Mouse (Mus musculus) olfactory bulb, adult 2 months (tissue): Measurements from ENCODE around the gene Tdrd1. TPM values are rescaled to one million over a fixed set of nuclear protein-coding genes. Genes with fewer than 3 reads are reported as not detected.
A peak's percentile ranks its signal among the peaks of the same experiment; 100 is the strongest.

Experiments used
- H3K27ac ChIP-seq: fragments of 200-500 bp; 2 replicates; pipeline ENCODE4 v1.5.1; 2012; ENCODE audit warnings: low read depth, low read length; ENCODE audit not compliant: insufficient read depth
- H3K4me1 ChIP-seq: fragments of 200-500 bp; 2 replicates; pipeline ENCODE4 v1.6.1; 2012; ENCODE audit warnings: low read length; ENCODE audit not compliant: control insufficient read depth, insufficient read depth
- H3K4me3 ChIP-seq: fragments of 200-500 bp; 2 replicates; pipeline ENCODE4 v1.5.1; 2012; ENCODE audit warnings: mild to moderate bottlenecking, low read depth, low read length, moderate library complexity; ENCODE audit not compliant: insufficient read depth
- CTCF ChIP-seq: fragments of 200-500 bp; IDR thresholded peaks from 2 replicates; pipeline ENCODE4 v1.5.1; 2012; ENCODE audit warnings: low read depth, mild to moderate bottlenecking, low read length, moderate library complexity; ENCODE audit not compliant: insufficient read depth
- POLR2A ChIP-seq: fragments of 200-500 bp; IDR thresholded peaks from 2 replicates; pipeline ENCODE4 v1.6.1; 2012; ENCODE audit warnings: mild to moderate bottlenecking, low read depth, low read length, moderate library complexity; ENCODE audit not compliant: insufficient read depth
- WGBS: fragments of 180-500 bp; shearing (Covaris S2); methylation state at CpG from one replicate; pipeline ENCODE4 v1.1.7; 2018; 5-methylcytosine and 5-hydroxymethylcytosine counted together
- polyA plus RNA-seq: library from polyadenylated mRNA; stranded (reverse); fragments of >200 nt; gene quantifications from 2 replicates; pipeline ENCODE4 v1.2.4, GENCODE M21; 2012; ENCODE audit warnings: low replicate concordance; ENCODE audit not compliant: missing spikeins, insufficient read depth, insufficient read length

Tdrd1 gene
- polyA plus RNA-seq, 1 experiment, result not detected

GRCm38 (mm10) chr19:56821798-56822447, 4.1 kb upstream of the Tdrd1 start, which contains the start of gene Ccdc186:
Ccdc186 (minus strand) TSS chr19:56822190.
- Histone ChIP-seq H3K27ac (peak within 1 kb of the TSS; percentile 79), H3K4me3 (peak within 1 kb of the TSS; percentile 88), H3K4me1 (peaks cover 12% of the 10 kb centered on the region)
- under 1% methylated on average over 79 of the region's 79 CpGs for WGBS
- TF ChIP-seq POLR2A (peak; percentile 74), CTCF (no peak)

DNA sequence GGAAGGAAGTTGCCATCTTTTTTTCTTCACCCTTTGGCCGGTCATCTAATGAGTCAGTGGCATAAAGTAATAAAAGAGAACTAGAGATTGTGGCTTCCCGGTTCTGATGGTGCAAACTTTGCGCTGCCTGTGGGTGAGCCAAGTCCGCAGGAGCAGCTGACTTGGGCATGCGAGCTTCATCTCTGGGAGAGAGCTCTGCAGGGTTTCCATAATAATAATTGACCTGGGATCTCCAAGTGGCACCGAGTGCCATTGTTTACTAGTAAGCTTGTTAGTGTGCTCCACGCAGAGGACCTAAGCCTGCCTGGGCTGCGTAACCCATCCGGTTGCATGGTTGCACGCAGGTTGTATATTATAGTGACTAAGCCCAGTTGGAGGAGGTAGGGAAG, 3.6 kb upstream of the Tdrd1 start:
- TF ChIP-seq CTCF (no peak), POLR2A (no peak)
- Histone ChIP-seq H3K27ac (no peak overlapping the region), H3K4me1 (peaks cover 12% of the 10 kb centered on the region), H3K4me3 (peak overlapping the region; percentile 88)
- 13% methylated on average over 10 of the region's 10 CpGs for WGBS

DNA sequence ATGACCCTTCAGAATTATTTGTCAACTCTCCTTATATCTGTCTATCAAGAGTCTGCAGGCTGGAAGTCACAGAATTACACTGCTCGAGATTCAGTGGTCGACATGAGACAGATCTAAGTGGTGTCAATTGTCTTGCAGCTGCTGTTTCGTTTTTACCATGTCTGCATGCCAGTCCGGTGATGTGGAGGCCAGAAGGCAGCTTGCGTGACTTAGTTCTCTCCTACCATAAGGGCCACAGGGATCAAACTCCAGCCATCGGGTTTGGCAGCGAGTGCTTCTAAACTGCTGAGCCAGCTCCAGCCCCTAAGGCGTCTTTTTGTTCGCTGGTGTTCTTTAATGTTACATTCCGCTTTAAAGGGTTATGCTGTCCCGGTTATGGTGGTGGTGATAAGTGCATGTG, 2.3 kb downstream of the Tdrd1 start:
- TF ChIP-seq CTCF (no peak), POLR2A (no peak)
- Histone ChIP-seq H3K4me1 (peaks cover 4% of the 10 kb centered on the region; the same call in 1 of the 2 replicates), H3K27ac (no peak overlapping the region), H3K4me3 (no peak overlapping the region)
- WGBS, result 88% methylated on average over 11 of the region's 11 CpGs

DNA sequence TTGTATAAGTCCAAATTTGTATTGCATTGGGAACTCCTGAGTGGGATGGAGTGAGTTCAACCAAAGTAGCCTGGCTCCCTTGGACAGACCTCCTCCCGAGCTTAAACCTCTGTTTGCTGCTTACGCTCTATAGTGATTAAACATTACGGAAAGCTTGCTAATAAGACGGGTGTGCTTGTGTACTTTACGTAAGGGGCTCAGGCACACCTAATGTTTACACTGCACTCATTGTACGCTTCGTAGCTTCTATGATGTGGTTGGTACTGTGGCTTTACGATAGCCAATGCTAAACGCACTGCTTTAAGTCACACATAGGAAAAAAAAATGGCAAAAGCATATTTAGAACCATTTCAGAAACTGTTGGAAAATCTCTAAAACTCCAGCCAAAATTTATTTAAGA, 3.3 kb downstream of the Tdrd1 start:
- Histone ChIP-seq H3K4me1 (peaks cover 4% of the 10 kb centered on the region; the same call in 1 of the 2 replicates), H3K27ac (no peak overlapping the region), H3K4me3 (no peak overlapping the region)
- WGBS, result 93% methylated on average over 9 of the region's 9 CpGs
- TF ChIP-seq POLR2A (no peak), CTCF (no peak)

GRCm38 (mm10) chr19:56830163-56830562, 4.2 kb downstream of the Tdrd1 start:
- H3K4me3 ChIP-seq, result no peak overlapping the region
- WGBS, result 95% methylated on average over 4 of the region's 4 CpGs
- no peak for TF ChIP-seq CTCF
- TF ChIP-seq POLR2A, result no peak
- peaks cover 5% of the 10 kb centered on the region; the same call in 1 of the 2 replicates for H3K4me1 ChIP-seq
- H3K27ac ChIP-seq, result no peak overlapping the region

GRCm38 (mm10) chr19:56835340-56835739, 9.3 kb downstream of the Tdrd1 start:
- H3K4me3 ChIP-seq, result no peak overlapping the region
- TF ChIP-seq POLR2A (no peak), CTCF (no peak)
- no peak overlapping the region for H3K27ac ChIP-seq
- H3K4me1 ChIP-seq, result peaks cover 4% of the 10 kb centered on the region; the same call in 1 of the 2 replicates
- WGBS, result 21% methylated on average over 9 of the region's 9 CpGs

DNA sequence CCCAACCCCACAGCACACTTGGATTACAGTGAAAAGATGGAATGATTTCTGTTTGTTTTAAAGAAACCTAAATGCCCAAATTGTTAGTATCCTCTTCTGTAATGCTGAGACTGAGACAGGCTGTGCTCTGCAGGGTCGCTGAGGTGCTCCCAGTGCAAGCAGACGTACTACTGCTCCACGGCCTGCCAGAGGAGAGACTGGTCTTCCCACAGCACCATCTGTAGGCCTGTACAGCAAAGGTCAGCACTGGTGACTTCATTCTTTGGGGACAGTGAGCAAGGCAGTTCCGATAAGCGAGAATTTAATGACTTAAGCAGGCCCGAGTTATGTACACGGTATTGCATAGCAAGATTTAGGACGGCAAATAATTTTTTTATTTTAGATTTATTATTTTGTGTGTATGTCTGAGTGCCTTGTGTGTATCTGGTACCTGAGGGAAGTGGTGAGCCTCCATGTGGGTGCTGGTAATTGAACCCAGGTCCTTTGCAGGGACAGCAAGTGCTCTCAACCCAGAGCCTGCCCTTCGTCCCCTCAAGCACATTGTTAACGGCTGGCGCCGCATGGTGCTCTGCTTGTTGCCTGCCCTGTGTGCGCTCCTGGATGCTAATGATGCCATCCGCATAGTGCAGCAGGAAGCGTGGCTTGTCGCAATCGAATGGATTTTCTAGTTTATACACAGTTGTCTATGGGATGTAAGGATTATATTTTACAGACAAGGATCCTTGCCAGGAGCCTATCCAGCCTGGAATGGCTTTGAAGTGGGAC, 13.1 kb downstream of the Tdrd1 start:
- no peak for TF ChIP-seq CTCF
- TF ChIP-seq POLR2A, result no peak
- WGBS, result 90% methylated on average over 17 of the region's 17 CpGs
- H3K27ac ChIP-seq, result no peak overlapping the region
- H3K4me3 ChIP-seq, result no peak overlapping the region
- H3K4me1 ChIP-seq, result peaks cover 4% of the 10 kb centered on the region; the same call in 1 of the 2 replicates

GRCm38 (mm10) chr19:56842974-56843373, 17.0 kb downstream of the Tdrd1 start:
- Histone ChIP-seq H3K4me3 (no peak overlapping the region), H3K4me1 (no peaks in the 10 kb centered on the region), H3K27ac (no peak overlapping the region)
- WGBS, result 86% methylated on average over 12 of the region's 12 CpGs
- TF ChIP-seq CTCF (no peak), POLR2A (no peak)

DNA sequence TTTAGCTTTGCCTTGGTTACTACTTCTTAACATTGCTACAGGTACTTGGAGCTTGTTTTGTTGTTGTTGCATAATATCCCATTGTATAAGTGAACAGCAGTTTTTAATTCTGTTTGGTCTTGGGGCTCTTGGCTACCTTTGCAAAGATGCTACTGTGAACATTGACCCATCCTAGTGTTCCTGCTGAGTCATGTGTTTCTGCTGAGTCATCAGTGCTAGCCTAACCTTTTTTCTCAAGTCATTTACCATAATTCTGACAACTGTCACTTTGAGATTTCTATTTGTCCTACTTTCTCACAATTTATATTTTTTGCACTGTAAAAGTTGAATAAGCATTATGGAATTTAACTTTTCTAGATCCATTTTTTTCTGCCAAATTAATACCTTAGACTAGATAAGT, 26.6 kb downstream of the Tdrd1 start:
- Histone ChIP-seq H3K4me3 (no peak overlapping the region), H3K4me1 (no peaks in the 10 kb centered on the region), H3K27ac (no peak overlapping the region)
- TF ChIP-seq CTCF (no peak), POLR2A (no peak)
